Mouse (Mus musculus) stomach, embryonic 15.5 days (tissue): Measurements from ENCODE around the gene Clcnka. TPM values are rescaled to one million over a fixed set of nuclear protein-coding genes. Genes with fewer than 3 reads are reported as not detected.

Source experiments
- ATAC-seq: fragments of 200-750 bp; cut with Nextera tagmentation; 2 replicates; pipeline ENCODE4 v1.8.0; 2017; ENCODE audit warnings: low read depth, moderate number of reproducible peaks, moderate TSS enrichment; ENCODE audit not compliant: insufficient read depth, low FRiP score
- H3K27ac ChIP-seq: fragments of 300-500 bp; sonication (generic); 2 replicates; pipeline ENCODE4 v1.5.1; 2015; ENCODE audit warnings: mild to moderate bottlenecking, inconsistent platforms
- H3K27me3 ChIP-seq: fragments of 300-500 bp; sonication (generic); replicated peaks from 2 replicates; pipeline ENCODE4 v1.6.1; 2015; ENCODE audit warnings: inconsistent platforms
- H3K36me3 ChIP-seq: fragments of 300-500 bp; sonication (generic); 2 replicates; pipeline ENCODE4 v1.6.1; 2015; ENCODE audit warnings: inconsistent platforms
- H3K4me1 ChIP-seq: fragments of 300-500 bp; sonication (generic); 2 replicates; pipeline ENCODE4 v1.6.1; 2015; ENCODE audit warnings: inconsistent platforms
- H3K4me2 ChIP-seq: fragments of 300-500 bp; sonication (generic); 2 replicates; pipeline ENCODE4 v1.6.1; 2015; ENCODE audit warnings: mild to moderate bottlenecking, inconsistent platforms
- H3K4me3 ChIP-seq: fragments of 300-500 bp; sonication (generic); replicated peaks from 2 replicates; pipeline ENCODE4 v1.5.1; 2015; ENCODE audit warnings: inconsistent platforms
- H3K9ac ChIP-seq: fragments of 300-500 bp; sonication (generic); 2 replicates; pipeline ENCODE4 v1.6.1; 2015; ENCODE audit warnings: inconsistent platforms
- H3K9me3 ChIP-seq: fragments of 300-500 bp; sonication (generic); 2 replicates; pipeline ENCODE4 v1.6.1; 2016; ENCODE audit warnings: inconsistent platforms
- WGBS: fragments of 180-500 bp; shearing (Covaris S2); methylation state at CpG from one replicate; pipeline ENCODE4 v1.1.7; 2015; 5-methylcytosine and 5-hydroxymethylcytosine counted together
- microRNA-seq: library from miRNA; unstranded; fragments of <30 nt; microRNA quantifications from one replicate; pipeline ENCODE4, GENCODE M21; 2016
- polyA plus RNA-seq: library from polyadenylated mRNA; unstranded; fragments of >200 nt; fragmentation: Nextera tagmentation; extraction: Ambion mirVana; gene quantifications from 2 replicates; pipeline ENCODE4 v1.2.1, GENCODE M21; 2015

Clcnka gene
- polyA plus RNA-seq, 1 experiment from 2014 or later = 0.21 TPM

GRCm38 (mm10) chr4:141343515-141343914 is 55.0 kb downstream of the Clcnka start:
- Histone ChIP-seq H3K4me2 (no peak overlapping the region), H3K4me3 (no peak overlapping the region), H3K36me3 (no peaks in the 10 kb centered on the region), H3K27ac (no peak overlapping the region), H3K4me1 (peaks cover 20% of the 10 kb centered on the region), H3K27me3 (no peaks in the 10 kb centered on the region), H3K9me3 (no peaks in the 10 kb centered on the region), H3K9ac (no peak overlapping the region)
- no peak for ATAC-seq
- 50% methylated on average over 7 of the region's 7 CpGs for WGBS

GRCm38 (mm10) chr4:141341477-141341876 is 57.0 kb downstream of the Clcnka start:
- Histone ChIP-seq H3K27ac (no peak overlapping the region), H3K4me3 (no peak overlapping the region), H3K9me3 (no peaks in the 10 kb centered on the region), H3K4me2 (no peak overlapping the region), H3K4me1 (peaks cover 20% of the 10 kb centered on the region), H3K27me3 (no peaks in the 10 kb centered on the region), H3K9ac (no peak overlapping the region), H3K36me3 (no peaks in the 10 kb centered on the region)
- no peak for ATAC-seq
- 61% methylated on average over 7 of the region's 7 CpGs for WGBS

GRCm38 (mm10) chr4:141338853-141339252 is 59.7 kb downstream of the Clcnka start:
- H3K4me3 ChIP-seq = no peak overlapping the region
- H3K4me2 ChIP-seq = 0 out of 2 replicates have a peak overlapping the region, but pooled peaks have one; percentile 4
- no peak overlapping the region for H3K9ac ChIP-seq
- no peaks in the 10 kb centered on the region for H3K9me3 ChIP-seq
- peaks cover 35% of the 10 kb centered on the region for H3K4me1 ChIP-seq
- 11% methylated on average over 1 of the region's 1 CpGs for WGBS
- H3K36me3 ChIP-seq = no peaks in the 10 kb centered on the region
- H3K27me3 ChIP-seq = no peaks in the 10 kb centered on the region
- H3K27ac ChIP-seq = peak overlapping the region; percentile 19; the same call in 1 of the 2 replicates
- 0 out of 2 replicates have a peak, but pooled peaks have one; percentile 34 for ATAC-seq

GRCm38 (mm10) chr4:141337986-141338385 is 60.5 kb downstream of the Clcnka start:
- Histone ChIP-seq H3K4me1 (peaks cover 37% of the 10 kb centered on the region), H3K27ac (peak overlapping the region; percentile 57), H3K36me3 (no peaks in the 10 kb centered on the region), H3K27me3 (no peaks in the 10 kb centered on the region), H3K4me2 (peak overlapping the region; percentile 4), H3K9ac (no peak overlapping the region), H3K9me3 (no peaks in the 10 kb centered on the region), H3K4me3 (no peak overlapping the region)
- 16% methylated on average over 6 of the region's 6 CpGs for WGBS
- peak; percentile 50; the same call in 1 of the 2 replicates for ATAC-seq

GRCm38 (mm10) chr4:141336196-141336595 is 62.3 kb downstream of the Clcnka start:
- H3K9me3 ChIP-seq = no peaks in the 10 kb centered on the region
- H3K4me2 ChIP-seq = no peak overlapping the region
- no peak for ATAC-seq
- peak overlapping the region; percentile 28; the same call in 1 of the 2 replicates for H3K27ac ChIP-seq
- H3K9ac ChIP-seq = no peak overlapping the region
- H3K36me3 ChIP-seq = no peaks in the 10 kb centered on the region
- no peak overlapping the region for H3K4me3 ChIP-seq
- 64% methylated on average over 6 of the region's 6 CpGs for WGBS
- H3K27me3 ChIP-seq = no peaks in the 10 kb centered on the region
- peaks cover 37% of the 10 kb centered on the region for H3K4me1 ChIP-seq

- ATAC-seq = 0 out of 2 replicates have a peak, but pooled peaks have one; percentile 24
- H3K36me3 ChIP-seq = no peaks in the 10 kb centered on the region
- H3K4me3 ChIP-seq = no peak overlapping the region
- H3K4me2 ChIP-seq = no peak overlapping the region
- no peaks in the 10 kb centered on the region for H3K27me3 ChIP-seq
- peak overlapping the region; percentile 11; the same call in 1 of the 2 replicates for H3K27ac ChIP-seq
- H3K9me3 ChIP-seq = no peaks in the 10 kb centered on the region
- H3K9ac ChIP-seq = no peak overlapping the region
- H3K4me1 ChIP-seq = peaks cover 37% of the 10 kb centered on the region
- 19% methylated on average over 3 of the region's 3 CpGs for WGBS
Measured at GRCm38 (mm10) chr4:141335263-141335796, 63.2 kb downstream of the Clcnka start.

GRCm38 (mm10) chr4:141334695-141335094 is 63.8 kb downstream of the Clcnka start:
- no peak overlapping the region for H3K9ac ChIP-seq
- H3K4me2 ChIP-seq = no peak overlapping the region
- no peaks in the 10 kb centered on the region for H3K9me3 ChIP-seq
- WGBS = 62% methylated on average over 5 of the region's 5 CpGs
- H3K4me3 ChIP-seq = no peak overlapping the region
- H3K4me1 ChIP-seq = peaks cover 37% of the 10 kb centered on the region
- no peaks in the 10 kb centered on the region for H3K36me3 ChIP-seq
- no peaks in the 10 kb centered on the region for H3K27me3 ChIP-seq
- H3K27ac ChIP-seq = peak overlapping the region; percentile 11
- ATAC-seq = no peak

Small RNAs within 50 kb of the gene (microRNA-seq; reads per million reads assigned to microRNA genes)
- not detected for gene Gm25690

Other genes starting within 250 kb of the Clcnka start
- gene Rsg1, start 184.8 kb downstream of the Clcnka start, polyA plus RNA-seq = 5.8 TPM in 2 replicates
- gene Arhgef19, start 159.2 kb downstream of the Clcnka start, polyA plus RNA-seq = 20.9 and 24.3 TPM in 2 replicates
- gene Epha2, start 97.5 kb downstream of the Clcnka start, polyA plus RNA-seq = 5.9 and 7.3 TPM in 2 replicates
- 2.8 and 3.9 TPM in 2 replicates for gene Fam131c, start 30.5 kb downstream of the Clcnka start, polyA plus RNA-seq
- gene Clcnkb, start 17.3 kb upstream of the Clcnka start, polyA plus RNA-seq = 0.14 TPM in 1 of 2 replicates, not detected in the other
- 2.4 and 2.8 TPM in 2 replicates for gene Hspb7, start 22.1 kb upstream of the Clcnka start, polyA plus RNA-seq
- gene Srarp, start 37.4 kb upstream of the Clcnka start, polyA plus RNA-seq = not detected in 2 replicates
- 27.5 and 30.9 TPM in 2 replicates for gene Zbtb17, start 45.9 kb upstream of the Clcnka start, polyA plus RNA-seq
- 8.4 and 10.4 TPM in 2 replicates for gene Spen, start 139.9 kb upstream of the Clcnka start, polyA plus RNA-seq
- 71.1 and 77.2 TPM in 2 replicates for gene Fblim1, start 207.4 kb upstream of the Clcnka start, polyA plus RNA-seq
- 4.0 and 6.1 TPM in 2 replicates for gene Tmem82, start 219.9 kb upstream of the Clcnka start, polyA plus RNA-seq
- gene Slc25a34, start 225.1 kb upstream of the Clcnka start, polyA plus RNA-seq = 0.71 and 0.76 TPM in 2 replicates